Mouse (Mus musculus) lung, postnatal 0 days (tissue): ENCODE results near the gene Gpat2.

Experiments used
- CTCF ChIP-seq: IDR thresholded peaks from 2 replicates; pipeline ENCODE4 v1.5.1; 2016; ENCODE audit warnings: antibody characterized with exemption, mild to moderate bottlenecking
- EP300 ChIP-seq: IDR thresholded peaks from 2 replicates; pipeline ENCODE4 v1.6.1; 2016; ENCODE audit warnings: antibody characterized with exemption, mild to moderate bottlenecking, control low read depth

- TF ChIP-seq CTCF, result no peak
- no peak for TF ChIP-seq EP300
Observed at GRCm38 (mm10) chr2:127418266-127418970, 6.6 kb upstream of the Gpat2 start.
